Mouse (Mus musculus) adipocyte (in vitro differentiated cells): ENCODE data around the gene Tmc6.
"Not testable (repeated sequence)": the region's sequence is repeated elsewhere in the genome, so short reads cannot be mapped to it uniquely, and the experiment has no call there.

Source experiments
- DNase-seq: peaks from one replicate; pipeline ENCODE4 v3.0.0-alpha.2; 2016; ENCODE audit warnings: low spot score

Tmc6 gene

GRCm38 (mm10) chr11:117810401-117811046 is 28.5 kb upstream of the Tmc6 start:
- peak; percentile 95 for DNase-seq

GRCm38 (mm10) chr11:117809407-117810311 is 27.7 kb upstream of the Tmc6 start, which contains the start of the genes Gm20708 and Syngr2:
Gene Gm20708 (plus strand): TSS chr11:117809668.
Gene Syngr2 (plus strand): TSS chr11:117809668.
- peak; percentile 63 for DNase-seq

DNA sequence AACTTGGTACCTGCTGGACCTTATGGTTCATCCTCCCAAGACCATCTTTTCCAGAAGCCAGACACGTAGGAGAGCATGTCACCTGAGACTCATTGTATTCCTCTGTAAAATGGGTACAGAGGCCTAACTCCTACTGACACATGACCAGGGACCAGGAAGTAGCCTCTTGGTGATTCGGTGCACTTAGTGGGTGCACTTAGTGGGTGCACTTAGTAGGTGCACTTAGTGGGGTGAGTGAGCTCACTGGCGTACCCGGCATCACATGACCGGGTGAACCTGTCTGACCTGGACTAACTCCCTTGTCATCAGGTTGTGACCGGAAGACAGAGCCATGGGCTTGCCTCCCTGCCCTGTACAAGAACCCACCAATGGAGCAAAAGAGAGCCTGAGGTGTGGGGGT is 24.8 kb upstream of the Tmc6 start:
- no peak for DNase-seq

- no peak for DNase-seq
Measured at GRCm38 (mm10) chr11:117803166-117803688, 21.2 kb upstream of the Tmc6 start.

- DNase-seq: no peak
Measured at GRCm38 (mm10) chr11:117801650-117802049, 19.7 kb upstream of the Tmc6 start.

- DNase-seq: no peak
Measured at GRCm38 (mm10) chr11:117800038-117800437, 18.0 kb upstream of the Tmc6 start.

DNA sequence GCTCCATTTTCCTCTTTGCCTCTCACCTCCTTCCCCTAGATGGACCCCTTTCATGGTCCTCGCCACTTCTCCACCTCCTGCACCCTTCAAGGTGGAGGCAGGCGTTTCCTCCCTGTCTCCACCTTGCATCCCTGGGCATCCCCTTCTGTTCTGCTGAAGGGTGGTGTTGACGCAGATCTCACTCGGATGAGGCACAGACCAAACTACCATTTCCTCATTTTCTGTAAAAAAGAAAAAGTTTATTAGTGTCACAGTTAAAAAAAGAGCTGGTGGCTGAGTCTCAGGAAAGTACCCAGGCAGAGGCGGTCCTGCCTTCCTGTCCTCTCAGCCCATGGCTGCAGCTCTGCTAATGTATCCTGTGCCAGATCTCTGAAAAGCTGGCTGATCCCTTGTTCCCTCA is 17.2 kb upstream of the Tmc6 start:
- no peak for DNase-seq

- DNase-seq: no peak
Measured at GRCm38 (mm10) chr11:117798160-117798541, 16.2 kb upstream of the Tmc6 start.

DNA sequence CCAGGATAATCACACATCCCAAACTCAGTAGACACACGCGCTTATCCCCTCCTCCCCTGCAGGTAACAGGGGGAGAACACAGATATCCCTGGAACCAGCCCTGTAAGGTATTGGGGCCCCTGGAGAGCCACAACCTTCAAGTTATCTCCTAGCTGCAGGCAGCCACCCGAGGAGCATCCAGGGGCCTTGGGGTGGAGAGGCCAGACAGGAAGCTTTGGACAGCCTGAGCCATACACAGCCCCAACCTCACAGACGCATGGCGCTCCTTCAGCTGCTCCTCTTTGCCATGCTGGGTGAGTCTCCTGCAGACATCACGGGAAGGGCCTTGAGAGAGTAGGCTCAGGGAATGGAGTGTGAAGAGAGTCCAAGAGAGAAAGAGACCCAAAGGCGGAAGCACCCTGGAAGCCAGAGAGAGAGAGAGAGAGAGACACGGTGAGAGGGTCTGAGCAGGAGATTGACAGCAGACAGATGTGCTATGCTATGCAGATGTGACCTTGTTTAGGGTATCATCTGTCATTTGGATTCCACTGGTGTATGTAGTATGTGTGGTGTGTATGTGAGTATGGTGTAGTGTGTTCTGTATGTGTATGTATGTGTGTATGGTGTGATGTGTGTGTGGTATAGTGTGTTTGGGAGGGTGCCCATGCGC is 15.6 kb upstream of the Tmc6 start, which contains the start of gene 6030468B19Rik:
Gene 6030468B19Rik, plus strand, starts transcription at position 150 of the 649 bp plus-strand sequence.
- DNase-seq: no peak

- DNase-seq: no peak
Measured at GRCm38 (mm10) chr11:117796954-117797353, 15.0 kb upstream of the Tmc6 start.

DNA sequence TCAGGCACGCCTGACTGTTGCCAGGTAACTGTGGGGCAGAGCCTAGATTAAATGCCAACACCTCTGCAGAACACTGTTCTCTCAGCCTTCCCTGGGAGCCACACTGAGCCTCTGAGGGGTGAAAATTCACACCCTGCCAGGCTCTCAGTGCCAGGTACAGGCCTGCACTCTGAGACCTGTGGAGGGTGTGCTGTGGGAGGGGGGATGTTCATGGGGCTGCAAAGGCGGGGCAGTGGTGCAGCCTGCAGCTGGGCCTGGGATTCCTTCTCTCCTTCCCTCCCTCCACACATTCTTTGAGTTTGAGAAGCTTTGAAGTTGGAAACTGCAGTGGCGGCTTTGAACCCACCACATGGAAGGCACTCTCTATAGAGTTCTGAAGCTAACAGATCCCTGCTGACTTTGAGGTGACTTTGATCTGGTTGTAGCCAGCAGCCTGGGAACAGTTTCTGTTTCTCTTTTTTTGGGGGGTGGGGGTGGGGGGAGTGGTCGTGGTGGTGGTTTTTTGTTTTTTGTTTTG is 12.1 kb upstream of the Tmc6 start:
- DNase-seq: no peak

DNA sequence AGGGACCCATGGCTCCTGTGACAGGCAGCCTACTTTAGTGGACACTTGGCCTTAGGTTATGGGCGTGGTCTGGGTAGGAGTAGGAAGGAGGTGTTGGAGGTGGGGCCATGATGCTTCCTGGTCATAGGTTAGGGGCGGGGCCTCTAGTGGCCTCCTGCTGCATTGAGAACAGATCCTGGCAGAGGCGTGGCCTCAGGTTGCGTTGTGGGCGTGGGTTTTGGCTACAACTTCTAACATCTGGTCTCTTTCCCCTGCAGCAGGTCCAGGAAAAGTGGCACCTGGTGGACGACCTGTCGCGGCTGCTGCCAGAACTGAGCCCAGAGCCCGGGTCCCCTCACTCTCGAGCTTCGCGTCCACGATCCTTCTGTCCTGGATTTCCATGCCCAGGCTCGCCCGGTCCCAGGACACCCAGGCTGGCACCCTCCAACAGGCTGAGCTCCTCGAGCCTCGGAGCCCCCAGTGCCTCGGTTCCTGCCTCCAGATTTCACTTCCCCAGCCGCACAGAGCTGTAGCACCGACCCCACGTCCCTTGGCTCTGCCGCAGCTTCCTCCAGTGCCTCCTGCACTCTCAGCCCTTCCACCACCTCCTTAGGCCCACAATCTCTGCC is 10.4 kb upstream of the Tmc6 start:
- no peak for DNase-seq

GRCm38 (mm10) chr11:117791441-117791761 is 9.4 kb upstream of the Tmc6 start:
- no peak for DNase-seq

DNA sequence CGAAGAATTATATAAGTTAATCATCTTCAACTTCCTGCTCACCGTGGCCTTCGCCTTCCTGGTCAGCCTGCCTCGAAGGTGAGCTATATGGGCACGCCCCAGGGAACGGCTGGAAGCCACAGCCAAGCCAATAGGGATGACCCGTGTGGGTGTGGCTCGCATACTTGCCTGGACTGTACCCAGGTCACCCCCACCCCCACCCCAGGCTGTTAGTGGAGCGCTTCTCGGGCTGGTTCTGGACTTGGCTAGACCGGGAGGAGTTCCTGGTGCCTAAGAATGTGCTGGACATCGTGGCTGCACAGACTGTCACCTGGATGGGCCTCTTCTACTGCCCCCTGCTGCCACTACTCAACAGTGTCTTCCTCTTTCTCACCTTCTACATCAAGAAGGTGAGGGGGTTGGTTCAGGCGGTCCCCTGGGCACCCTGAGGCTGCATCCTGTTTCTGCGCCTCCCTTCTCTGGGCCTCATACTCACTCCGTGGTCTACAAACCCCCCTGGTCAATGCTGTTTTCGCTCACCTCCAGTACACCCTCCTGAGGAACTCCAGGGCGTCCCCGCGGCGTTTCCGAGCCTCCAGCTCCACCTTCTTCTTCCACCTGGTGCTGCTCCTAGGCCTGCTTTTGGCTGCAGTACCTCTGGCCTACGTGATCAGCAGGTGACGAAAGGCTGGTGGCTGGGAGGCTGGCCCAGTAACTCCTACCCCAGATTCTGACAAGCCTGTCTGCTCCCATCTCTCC is 8.9 kb upstream of the Tmc6 start:
- no peak for DNase-seq

DNA sequence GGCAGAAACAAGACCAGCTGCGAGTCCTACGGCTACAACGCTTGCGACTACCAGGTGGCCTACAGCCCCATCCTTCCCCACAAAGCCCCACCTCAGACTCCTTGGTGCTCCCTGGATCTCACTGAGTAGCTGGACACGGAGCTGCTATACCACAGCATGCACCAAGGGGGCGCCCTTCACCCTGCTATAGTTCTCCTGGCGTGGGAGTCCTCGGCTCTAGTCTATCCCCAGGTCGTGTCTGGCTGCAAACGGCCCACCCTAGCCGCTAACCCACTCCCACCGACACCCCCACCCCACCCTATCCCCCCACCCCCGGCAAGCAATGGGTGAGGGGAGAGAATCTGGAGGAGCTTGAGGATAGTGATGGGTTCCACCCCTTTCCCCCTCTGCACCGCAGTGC is 8.3 kb upstream of the Tmc6 start:
- peak; percentile 46 for DNase-seq

DNA sequence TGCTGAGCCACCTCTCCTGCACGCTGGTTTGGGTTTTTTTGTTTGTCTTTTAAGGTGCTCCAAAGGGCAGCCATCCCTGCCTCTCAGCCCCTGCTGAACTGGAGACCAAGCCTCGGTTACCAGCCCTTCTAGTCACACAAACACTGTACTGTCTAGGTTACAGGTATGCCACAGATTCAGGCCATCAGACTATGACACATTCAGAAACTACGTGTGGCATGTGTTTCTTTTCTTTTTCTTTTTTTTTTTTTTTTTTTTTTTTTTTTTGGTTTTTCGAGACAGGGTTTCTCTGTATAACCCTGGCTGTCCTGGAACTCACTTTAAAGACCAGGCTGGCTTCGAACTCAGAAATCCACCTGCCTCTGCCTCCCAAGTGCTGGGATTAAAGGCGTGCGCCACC is 6.5 kb upstream of the Tmc6 start:
- not testable (repeated sequence) for DNase-seq

DNA sequence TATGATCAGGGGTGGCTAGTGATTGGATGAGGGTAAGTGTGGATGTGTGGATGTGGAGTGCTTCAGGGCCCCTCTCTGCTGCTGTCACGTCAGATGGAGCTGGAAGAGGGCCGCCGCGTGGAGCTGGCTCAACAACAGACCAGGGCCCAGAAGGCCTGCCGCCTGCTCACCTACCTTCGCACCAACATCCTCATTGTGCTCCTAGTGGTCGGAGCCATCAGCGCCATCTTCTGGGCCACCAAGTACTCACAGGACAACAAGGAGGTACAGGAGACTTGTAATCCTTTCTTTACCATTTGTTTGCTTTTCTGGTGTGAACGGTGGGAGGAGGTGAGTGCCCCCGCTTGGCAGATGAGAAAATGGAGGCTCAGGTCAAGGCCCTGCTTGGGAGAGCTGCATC is 4.3 kb upstream of the Tmc6 start:
- no peak for DNase-seq

- no peak for DNase-seq
Measured at GRCm38 (mm10) chr11:117783683-117784309, 1.8 kb upstream of the Tmc6 start.

DNA sequence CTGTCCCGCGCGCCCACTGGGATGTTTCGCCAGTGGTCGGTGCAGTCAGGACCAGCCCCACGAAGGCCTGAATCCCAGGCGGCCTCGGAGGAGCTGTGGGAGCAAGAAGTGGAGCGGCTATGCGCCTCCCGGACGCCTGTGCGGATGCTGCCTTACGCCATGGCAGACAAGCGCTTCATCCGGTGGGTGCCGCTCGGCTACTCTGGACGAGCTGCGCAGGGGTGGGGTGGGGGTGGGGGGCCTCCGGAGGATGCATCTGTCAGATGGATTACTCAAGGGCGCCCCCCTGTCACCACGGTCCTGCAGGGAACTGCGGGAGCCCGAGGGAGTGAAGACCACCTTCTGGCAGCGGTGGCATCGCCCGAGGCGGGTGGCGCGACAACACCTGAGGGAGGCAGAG is 1.1 kb upstream of the Tmc6 start:
- no peak for DNase-seq

- no peak for DNase-seq
Measured at GRCm38 (mm10) chr11:117782705-117783034, 672 bp upstream of the Tmc6 start.
